Mouse (Mus musculus) cerebellum, adult 8-10 months (tissue): ENCODE measurements around the gene Susd4.

Source experiments
- DNase-seq: peaks from one replicate; pipeline ENCODE4 v3.0.0; 2022

Gene Susd4

GRCm38 (mm10) chr1:182926465-182926864 lies 162.8 kb downstream of the Susd4 start:
- no peak for DNase-seq

- no peak for DNase-seq
Observed at GRCm38 (mm10) chr1:182927878-182928851, 164.5 kb downstream of the Susd4 start.

- DNase-seq: no peak
Observed at GRCm38 (mm10) chr1:182935469-182935868, 171.8 kb downstream of the Susd4 start.

- no peak for DNase-seq
Observed at GRCm38 (mm10) chr1:182937486-182938120, 173.9 kb downstream of the Susd4 start.

GRCm38 (mm10) chr1:182941921-182942320 lies 178.3 kb downstream of the Susd4 start:
- no peak for DNase-seq

GRCm38 (mm10) chr1:182943911-182944310 lies 180.3 kb downstream of the Susd4 start:
- DNase-seq: no peak

- no peak for DNase-seq
Observed at GRCm38 (mm10) chr1:182944638-182945037, 181.0 kb downstream of the Susd4 start.

- DNase-seq: no peak
Observed at GRCm38 (mm10) chr1:182945561-182945960, 181.9 kb downstream of the Susd4 start.
